Mouse (Mus musculus): ENCODE measurements around the gene Eif5.
"Not testable (repeated sequence)": the region's sequence is repeated elsewhere in the genome, so short reads cannot be mapped to it uniquely, and the experiment has no call there.

Eif5 gene
- long read RNA-seq, experiment 1, full-length matches to known transcripts, result 38 of 522 reads
- long read RNA-seq, experiment 1, partial matches to known transcripts, result 458 of 522 reads
- long read RNA-seq, experiment 1, other reads (novel, unspliced or antisense), result 26 of 522 reads
- long read RNA-seq, experiment 2, full-length matches to known transcripts, result 39 of 621 reads
- long read RNA-seq, experiment 2, partial matches to known transcripts, result 551 of 621 reads
- long read RNA-seq, experiment 2, other reads (novel, unspliced or antisense), result 31 of 621 reads

DNA sequence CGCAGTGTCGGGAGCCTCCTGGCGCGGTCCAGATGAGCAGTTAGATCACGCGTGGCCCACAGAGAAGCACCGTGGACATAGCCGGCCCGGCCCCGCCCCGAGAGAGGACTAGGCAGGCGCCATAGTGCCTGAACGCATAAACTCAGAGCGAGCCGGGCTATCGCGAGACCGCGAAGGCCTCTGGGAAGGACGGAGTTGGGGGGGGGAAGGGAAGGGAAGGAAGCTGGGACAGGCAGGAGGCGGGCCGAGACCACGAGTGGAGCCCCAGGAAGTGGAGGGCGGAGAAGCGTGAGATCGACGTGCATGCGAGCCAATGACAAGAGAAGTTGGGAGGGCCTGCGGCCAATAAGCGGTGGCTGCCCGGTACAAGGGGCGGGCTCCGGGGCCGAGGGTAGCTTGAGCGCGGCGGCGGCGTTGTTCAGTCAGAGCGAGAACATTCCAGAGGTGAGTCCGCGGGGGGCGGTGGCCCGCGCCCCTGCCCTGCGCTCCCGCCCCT lies at the start of gene Eif5:
Gene Eif5 (plus strand): TSS at position 221 of the 496 bp plus-strand sequence.
- intact Hi-C loops (cut with DNase I), result loop anchor here (5.0 kb wide), 1 partner anchor 39 kb away; no protein-coding TSS in a partner anchor

DNA sequence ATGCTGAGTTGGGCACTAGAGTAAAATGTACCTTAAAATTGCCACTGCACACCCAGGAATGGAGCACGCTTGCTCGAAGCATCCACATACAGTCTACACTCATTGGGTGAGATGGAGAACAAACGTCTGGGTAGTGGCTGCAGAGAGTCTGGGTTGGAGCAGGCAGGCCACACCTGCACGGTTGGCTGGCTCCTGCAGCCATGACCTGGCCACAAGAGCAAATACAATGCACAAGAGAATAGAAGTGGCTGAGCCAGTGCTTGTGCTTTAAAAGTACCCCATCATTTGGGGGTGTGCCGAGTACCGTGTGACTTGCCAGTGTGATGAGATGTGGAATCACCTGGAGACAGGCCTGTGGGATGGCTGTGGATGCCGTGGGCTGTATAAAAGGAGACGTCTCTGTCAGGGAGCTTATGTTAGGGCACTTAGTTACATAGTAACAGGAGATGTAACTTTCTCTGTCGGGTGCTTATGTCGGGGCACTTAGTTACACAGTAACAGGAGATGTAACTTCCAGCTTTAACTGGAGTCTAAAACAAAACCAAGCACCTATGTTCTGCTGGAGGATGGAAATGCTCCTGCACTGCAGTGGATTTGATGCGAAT lies 48.5 kb upstream of the Eif5 start:
- intact Hi-C loops (cut with DNase I), result no loop called here

DNA sequence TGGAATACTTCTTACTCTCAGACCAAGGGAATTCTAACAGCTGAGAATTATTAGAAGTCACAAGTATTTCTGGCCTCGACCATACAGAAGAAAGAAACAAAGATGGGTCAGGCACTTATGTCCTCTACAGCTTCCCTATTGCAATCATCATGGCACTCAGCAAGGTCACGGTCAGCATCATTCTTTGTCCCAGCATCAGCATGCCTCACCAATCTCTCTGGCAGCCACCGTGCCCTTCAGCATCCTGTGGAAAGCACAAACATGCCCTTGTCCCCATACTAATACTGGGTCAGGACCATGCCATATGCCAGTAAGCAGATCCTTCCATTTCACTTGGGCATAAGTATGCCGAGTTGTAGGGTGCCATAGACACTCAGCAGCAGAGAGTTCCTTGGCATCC lies 42.9 kb upstream of the Eif5 start:
- intact Hi-C loops (cut with DNase I), result no loop called here

DNA sequence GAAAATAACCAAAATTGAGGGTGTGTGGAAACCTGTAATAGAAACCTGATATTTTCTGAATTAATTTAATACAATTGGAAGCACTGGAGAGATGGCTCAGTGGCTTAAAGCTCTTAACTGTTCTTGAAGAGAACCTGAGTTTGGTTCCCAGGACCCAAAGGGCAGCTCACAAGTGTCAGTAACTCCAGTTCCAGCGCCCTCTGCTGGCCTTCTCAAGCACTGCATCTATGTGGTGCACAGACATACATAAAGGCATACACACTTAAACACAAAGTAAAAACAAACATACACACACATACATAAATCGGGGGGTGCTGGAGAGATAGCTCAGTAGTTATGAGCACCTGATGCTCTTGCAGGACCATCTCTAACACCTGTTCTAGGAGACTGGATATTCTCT lies 40.7 kb upstream of the Eif5 start:
- intact Hi-C loops (cut with DNase I), result no loop called here

DNA sequence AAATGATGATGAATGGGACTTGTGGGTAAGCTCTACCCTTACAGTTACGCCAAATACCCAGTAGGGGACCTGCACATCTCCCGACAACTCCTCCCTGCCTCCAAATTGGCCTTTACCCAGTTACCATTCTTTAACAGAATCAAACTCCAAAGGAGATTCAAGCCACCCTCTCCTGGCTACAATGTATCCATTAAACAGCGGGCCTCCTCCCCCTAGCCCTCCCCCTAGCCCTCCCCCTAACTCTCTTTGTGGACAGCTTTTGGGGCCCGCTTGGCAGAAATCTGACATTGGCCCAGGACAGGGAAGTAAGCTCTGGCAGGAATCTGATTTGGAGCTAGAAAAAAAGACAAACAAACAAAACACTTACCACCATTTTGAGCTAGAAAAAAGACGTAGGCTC lies 38.2 kb upstream of the Eif5 start:
- intact Hi-C loops (cut with DNase I), result loop anchor here (5.0 kb wide), 1 partner anchor 32 kb away; no protein-coding TSS in a partner anchor

DNA sequence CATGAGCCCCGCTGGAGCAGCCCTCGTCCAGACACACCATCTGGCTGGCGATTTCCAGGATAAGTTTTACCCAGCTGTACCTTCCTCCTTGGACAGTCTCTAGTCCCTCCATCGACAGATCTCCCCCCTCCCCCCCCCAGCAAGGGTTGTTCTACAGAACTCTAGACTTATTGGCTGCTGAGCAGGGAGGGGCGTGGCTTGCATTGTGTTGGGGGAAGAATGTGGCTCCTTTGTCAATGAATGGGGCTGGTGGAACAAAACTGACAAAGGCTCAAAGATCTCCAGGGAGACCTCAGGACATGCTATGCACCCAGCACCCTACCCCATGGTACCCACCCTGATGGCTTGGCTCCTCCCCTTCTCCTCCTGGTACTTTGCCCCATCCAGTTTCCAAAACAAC lies 37.1 kb upstream of the Eif5 start:
- intact Hi-C loops (cut with DNase I), result loop anchor here (5.0 kb wide), 1 partner anchor 33 kb away; no protein-coding TSS in a partner anchor

DNA sequence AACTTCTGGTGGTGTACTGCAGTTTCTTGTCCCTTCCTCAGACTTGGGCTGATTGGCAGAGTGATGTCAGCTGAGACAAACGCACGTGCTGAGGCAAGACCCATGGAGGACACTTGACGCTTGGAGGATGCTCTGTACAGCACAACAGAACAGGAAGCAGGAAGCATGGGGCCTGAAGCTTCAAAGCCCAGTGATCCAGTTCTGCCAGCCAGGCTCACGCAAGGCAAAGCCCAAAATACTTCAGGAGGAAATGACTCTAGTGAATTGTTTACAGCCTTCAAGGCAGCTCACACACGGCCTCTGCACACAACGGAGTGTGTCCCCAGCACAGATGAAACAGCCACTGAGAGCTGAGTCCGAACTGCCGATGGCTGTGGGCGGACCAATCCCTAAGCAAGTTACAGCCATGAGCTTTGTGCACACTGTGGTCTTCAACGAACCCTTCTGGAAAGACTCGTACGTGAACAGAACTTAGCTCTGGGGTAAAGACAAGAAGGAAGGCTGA lies 34.7 kb upstream of the Eif5 start:
- intact Hi-C loops (cut with DNase I), result loop anchor here (5.0 kb wide), 1 partner anchor 36 kb away; no protein-coding TSS in a partner anchor

DNA sequence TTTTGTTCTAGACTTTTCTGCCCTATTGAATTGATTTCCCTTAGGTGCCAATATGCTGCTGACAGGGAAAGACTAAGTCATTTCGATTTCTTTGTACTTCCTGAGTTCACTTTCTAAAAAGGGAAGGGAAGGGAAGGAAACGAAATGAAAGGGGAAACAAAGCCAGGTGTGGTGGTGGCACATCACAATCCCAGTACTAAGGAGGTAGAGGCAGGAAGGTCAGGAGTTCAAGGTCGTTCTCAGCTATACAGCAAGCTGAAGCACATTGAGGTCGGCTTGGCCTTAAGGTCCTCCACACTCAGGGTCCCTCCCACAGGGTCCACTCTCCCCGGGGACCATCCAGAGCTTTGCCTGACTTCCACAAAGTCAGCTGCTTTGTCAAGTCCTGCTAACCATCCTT lies 34.2 kb upstream of the Eif5 start:
- intact Hi-C loops (cut with DNase I), result loop anchor here (5.0 kb wide), 1 partner anchor 36 kb away; no protein-coding TSS in a partner anchor

DNA sequence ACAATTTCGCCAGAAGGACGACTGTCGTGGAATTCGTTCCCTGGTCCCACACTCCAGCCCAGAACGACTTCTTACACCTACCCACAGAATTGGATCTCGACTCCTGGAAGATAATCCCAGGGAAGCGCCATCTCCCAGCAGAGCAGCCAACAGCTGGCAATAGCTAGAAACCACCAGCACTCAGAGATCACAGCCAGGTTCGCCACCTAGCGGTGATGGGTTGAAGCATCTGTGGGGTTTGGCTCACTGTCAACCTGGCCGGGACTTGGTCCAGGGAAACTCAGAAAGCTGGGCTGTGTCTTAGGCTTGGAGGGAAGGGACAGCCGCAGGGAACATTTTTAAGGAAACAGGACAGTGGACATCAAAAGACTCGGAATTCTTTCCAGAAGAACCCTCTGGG lies 32.9 kb upstream of the Eif5 start:
- intact Hi-C loops (cut with DNase I), result loop anchor here (5.0 kb wide), 1 partner anchor 38 kb away; no protein-coding TSS in a partner anchor

DNA sequence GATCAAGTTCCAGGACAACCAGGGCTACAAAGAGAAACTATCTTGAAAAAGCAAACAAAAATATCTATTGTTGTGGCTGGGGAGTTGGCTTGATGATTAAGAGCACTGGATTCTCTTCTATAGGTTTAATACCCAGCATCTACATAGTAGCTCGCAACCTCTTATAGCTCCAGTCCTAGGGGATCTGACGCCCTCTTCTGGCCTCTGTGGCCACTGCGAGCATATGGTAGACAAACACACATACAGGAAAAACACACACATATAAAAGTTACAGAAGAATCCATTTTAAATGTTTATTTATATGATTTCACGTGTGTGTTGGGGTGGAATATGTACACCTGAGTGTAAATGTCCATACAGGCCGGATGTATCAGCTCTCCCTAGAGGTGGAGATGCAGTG lies 30.8 kb upstream of the Eif5 start:
- intact Hi-C loops (cut with DNase I), result no loop called here

DNA sequence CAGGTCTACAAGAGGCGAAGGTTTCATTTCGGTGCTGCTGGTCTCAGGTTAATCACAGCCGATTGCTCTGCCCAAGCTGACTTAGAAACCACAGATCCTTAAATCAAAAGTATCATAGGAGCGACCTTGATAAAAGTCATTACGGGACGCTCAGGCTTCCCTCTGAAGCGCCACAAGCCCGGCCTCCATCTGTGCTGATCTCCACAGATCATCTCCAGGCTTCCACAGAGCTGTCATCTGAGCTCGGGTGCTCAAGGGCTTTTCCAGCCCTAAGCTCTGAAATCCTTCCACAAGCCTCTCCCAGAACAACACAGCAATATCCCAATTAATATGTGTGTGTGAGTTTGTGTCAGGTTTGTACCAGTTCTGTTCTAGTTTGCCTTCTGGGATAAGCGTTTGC lies 29.9 kb upstream of the Eif5 start:
- intact Hi-C loops (cut with DNase I), result no loop called here

DNA sequence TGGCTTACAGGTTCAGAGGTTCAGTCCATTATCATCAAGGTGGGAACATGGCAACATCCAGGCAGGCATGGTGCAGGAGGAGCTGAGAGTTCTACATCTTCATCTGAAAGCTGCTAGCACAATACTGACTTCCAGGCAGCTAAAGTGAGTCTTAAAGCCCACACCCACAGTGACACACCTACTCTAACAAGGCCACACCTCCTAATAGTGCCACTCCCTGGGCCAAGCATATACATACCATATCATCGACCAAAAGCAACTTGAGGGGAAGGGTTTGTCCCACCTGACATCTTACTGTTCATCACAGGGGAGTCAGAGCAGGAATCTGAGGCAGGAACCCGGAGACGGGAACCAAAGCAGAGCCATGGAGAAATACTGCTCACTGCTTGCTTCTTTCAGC lies 29.4 kb upstream of the Eif5 start:
- intact Hi-C loops (cut with DNase I), result not testable (repeated sequence)

DNA sequence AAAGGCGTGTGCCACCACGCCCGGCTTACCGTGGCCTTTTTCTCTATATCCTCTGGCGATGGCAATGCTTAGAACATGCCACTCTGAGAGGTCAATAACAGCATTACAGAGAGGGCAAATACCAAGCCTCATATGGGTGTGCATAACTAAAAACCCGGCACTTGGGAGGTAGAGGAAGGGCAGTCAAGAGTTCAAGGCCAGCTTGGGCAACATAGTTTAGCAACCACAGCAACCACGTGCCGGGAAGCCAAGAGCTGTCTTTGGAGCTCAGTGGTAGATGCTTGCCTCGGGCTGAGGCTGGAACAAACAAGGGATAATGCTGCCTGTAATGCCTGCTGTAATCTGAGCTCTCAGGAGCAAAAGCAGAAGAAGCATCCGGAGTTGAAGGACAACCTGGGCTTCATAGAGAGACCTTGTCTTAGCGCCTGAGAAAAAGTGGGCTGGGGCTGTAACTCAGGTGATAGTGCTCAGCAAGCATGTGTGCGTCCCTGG lies 25.2 kb upstream of the Eif5 start:
- intact Hi-C loops (cut with DNase I), result no loop called here

DNA sequence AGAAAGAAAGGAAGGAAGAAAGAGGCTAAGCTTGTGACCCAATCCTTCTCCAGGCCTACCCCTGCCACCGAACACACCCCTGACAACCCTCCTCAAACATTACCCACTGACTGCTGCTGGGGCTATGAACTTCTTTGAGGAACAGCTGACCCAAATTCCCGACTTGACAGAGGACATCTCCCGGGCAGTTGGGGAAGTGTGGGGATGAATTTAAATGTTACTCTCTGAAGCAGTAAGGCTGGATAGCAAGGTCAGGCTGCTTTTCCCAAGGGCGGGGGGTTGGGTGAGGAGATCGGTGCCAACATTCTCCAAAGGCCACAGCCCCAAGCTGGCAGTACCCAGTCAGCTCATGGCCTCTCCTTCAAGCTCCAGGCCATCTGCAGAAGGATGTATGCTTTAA lies 24.1 kb upstream of the Eif5 start:
- intact Hi-C loops (cut with DNase I), result no loop called here

DNA sequence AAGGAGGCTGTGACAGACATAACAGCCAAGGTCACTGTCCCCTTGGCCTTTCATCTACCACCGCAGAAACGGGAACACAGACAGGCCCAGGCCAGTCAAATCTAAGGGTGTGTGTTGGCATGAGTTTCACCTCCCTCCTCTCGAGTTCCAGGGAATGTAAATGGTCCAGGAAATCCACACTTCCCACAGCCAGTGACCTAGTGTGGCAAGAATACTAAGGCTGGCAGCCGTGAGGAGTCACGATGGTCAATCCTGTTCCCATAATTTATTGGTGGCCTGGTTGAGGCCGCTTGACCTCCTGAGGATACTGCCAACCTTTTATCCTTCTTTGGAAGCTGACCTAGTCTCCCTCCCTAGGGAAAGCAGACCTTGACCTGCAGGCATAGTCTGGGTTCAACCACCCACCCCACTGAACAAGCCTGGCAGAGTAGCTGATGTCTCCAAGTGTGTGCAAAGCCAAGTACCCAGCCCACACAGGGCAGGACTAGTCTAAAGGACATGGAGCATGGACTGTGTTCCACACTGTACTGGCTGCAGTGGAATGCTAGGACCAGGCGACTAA lies 23.5 kb upstream of the Eif5 start:
- intact Hi-C loops (cut with DNase I), result no loop called here

DNA sequence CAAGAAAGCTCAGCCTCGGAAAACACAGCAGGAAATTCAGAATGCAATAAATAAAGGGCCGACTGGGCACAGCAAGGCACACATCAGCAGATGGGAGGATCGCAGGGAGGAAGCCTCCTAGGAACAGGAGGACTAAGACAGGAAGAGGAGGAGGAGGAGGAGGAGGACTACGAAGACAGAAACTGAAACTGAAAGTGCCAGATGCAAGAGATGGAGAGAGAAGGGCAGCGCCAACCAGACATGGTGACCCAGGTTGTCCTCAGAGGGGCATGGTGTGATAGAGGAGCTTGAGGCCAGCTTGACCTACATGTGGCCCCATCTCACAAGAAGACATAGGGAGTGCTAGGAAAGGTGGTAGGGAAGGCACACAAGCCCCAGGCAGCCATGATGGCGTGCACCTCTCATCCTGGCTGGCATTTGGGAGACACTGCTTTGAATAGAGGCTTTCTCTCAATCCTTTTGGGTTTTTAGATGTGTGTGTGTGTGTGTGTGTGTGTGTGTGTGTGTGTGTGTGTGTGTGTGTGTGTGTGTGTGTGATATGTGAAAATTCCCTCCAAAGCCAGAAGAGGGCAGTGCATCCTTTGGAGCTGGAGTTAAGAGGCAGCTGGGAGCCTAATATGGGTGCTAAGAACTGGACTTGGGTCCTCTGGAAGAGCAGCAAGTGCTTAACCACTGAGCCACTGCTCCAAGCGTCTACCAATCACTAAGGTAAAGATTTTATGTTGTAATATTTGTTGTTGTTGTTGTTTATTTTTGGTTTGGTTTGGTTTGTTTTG lies 22.8 kb upstream of the Eif5 start:
- intact Hi-C loops (cut with DNase I), result no loop called here

DNA sequence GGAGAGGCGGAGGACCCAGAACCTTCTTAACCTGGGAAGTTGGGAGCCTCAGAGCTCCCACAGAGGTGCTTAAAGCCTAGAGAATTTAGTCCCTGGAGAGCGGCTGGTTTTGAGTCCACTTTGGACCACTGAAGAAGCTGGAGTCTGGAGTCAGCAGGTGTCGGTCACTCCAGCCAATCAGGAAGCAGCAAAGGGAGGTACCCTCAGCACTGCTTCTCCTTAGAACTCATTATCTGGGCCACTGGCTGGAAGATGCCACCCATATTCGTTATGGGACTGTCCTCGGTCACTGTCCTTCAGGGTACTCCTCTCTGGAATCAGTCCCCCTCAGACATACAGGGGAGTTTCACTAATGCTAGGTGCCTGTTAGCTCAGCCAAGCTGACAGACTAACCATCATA lies 21.9 kb upstream of the Eif5 start:
- intact Hi-C loops (cut with DNase I), result no loop called here

DNA sequence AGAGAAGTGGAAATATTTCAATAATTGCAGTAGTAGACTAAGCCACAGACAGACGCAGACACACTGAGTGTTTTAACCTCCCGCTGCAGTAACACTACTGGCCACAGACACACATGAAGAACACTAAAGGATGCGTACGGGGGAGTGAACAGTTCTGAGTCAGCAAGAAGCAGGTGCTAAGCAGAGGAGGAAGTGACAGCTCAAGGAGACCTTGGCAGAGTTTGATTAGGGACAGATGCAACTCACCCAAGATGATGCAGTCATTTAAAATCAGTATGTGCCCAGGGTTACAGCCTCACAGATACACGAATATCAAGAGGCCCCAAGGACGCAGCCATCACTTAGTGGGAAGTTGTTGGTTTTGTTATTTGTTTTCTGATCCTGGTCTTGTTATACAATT lies 21.0 kb upstream of the Eif5 start:
- intact Hi-C loops (cut with DNase I), result no loop called here

DNA sequence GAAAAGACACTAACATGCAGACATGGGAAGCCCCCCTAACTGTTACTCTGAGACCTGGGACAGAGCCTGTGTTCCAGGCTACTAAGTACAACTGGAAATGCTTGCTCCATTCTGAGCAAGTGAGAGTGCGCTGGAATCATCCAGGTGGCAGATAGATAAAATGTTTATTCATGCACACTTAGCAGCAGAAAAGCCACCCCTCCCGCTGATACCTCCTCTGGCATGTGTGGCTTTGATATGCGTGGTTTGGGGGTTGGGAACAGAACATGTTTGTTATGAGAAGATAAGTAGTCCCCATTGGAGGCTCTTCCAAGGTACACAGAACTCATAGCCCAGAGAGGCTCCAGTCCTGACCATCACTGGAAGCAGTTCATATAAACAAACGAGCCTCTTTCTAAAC lies 19.9 kb upstream of the Eif5 start:
- intact Hi-C loops (cut with DNase I), result no loop called here

DNA sequence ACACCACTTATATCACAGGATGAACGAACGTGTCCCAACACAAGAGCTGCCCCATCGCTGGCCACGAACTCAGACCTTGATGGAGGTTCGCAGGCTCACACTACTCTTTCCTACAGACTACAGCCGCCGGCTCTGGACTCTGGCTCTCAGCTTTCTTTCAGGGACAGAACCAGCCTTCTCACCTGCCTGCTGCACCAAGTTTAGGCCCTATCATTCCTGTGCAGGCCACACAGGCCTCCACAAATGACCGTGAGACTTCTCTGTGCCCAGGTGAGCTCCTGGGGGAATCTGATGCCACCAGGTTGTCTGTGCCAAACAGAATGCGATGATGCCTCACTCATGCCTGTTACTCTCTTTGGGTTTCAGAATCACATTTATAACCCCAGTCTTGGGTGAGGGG lies 19.4 kb upstream of the Eif5 start:
- intact Hi-C loops (cut with DNase I), result no loop called here

DNA sequence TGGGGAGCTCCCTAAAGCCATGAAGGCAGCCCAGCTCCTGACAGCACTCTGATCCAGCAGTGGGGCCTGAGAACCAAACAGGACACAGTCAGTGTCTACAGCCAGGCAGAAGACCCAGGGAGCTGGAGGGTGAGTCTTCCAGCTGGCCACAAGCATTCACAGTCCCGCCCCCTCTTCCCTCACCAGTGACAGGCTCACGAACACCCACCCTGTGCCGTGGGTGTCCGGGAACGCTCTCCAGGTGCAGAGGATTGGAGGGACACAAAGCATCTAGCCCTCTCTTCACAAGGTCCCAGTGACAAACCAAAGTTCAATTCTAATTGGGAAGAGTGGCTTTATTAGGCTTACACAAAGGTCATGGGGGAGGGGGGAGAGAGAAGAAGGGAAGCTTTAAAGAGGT lies 18.0 kb upstream of the Eif5 start:
- intact Hi-C loops (cut with DNase I), result no loop called here
